In the genomic region with DNA sequence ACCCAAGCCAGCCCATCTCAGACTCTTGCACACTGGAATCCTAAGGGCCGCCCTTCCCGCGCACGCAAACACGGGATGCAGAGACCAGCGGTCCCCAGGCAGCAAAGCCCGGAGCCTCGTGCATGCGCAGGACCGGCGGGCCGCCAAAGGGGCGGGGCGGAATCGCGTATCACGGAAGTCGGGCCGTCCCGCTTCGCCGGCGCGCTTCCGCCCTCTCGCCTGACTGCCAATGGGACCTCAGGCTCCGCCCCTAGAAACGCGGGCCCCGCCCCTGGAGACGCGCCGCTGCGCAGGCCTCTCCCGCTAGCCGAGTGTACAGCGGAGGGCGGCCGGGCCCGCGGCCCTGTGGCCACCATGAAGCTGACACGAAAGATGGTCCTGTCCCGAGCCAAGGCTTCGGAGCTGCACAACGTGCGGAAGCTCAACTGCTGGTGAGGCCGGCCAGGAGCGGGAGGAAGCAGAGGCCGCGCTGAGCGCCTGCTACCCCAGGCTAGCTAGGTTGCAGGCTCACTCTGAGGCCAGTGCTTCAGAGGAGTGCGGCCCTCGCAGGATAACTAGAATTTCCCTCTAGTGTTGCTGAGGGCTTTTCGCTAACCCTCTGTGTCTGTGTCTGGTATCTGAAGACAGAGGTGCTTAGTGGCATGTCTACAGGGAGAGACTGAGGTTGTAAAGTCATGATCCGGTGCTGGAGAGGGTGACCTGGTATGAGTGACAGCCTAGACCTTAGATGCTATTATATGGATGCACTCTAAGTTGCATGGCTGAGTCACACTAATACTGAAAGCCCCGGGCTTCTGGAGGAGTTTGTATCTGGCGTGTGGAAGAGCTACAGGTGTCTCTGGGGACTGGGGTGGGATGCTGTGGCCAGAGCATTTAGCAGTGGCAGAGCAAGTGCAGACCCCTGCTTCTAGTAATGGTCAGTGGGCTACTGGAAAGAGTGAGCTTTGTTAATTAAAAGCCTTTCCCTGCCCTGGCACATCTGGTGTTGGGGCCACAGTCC, we compare ENCODE assay signal across 8 mouse cellular contexts. TPM values are rescaled to one million over a fixed set of nuclear protein-coding genes. Genes with fewer than 3 reads are reported as not detected.
A peak's percentile ranks its signal among the peaks of the same experiment; 100 is the strongest.
DNase-seq lines count a peak whose midpoint lies in the region; ATAC-seq and TF ChIP-seq lines count a peak whose summit lies in the region.

A gene (plus strand): TSS at position 174 of the 1,000 bp plus-strand sequence.

- no peak for TF ChIP-seq CTCF in MEL (IDR thresholded peaks at IDR 0.05 in 2 of 3, conservative IDR thresholded peaks at IDR 0.05 in 1 of 3; ENCODE audit: control insufficient read depth in 1 of 3, insufficient read depth in 1 of 3, low read depth in 2 of 3, low read length in 3 of 3, poor library complexity in 1 of 3, severe bottlenecking in 1 of 3)
- no peak for TF ChIP-seq CTCF in cerebellum, adult 2 months (IDR thresholded peaks at IDR 0.05; ENCODE audit: borderline replicate concordance, insufficient read depth, low read depth, low read length)
- TF ChIP-seq CTCF in forebrain, postnatal 0 days (IDR thresholded peaks at IDR 0.05; ENCODE audit: low read depth) = no peak

- peak; percentile 98 for DNase-seq in MEL (ENCODE audit: low read depth, low spot score)
- DNase-seq in cerebellum, adult 2 months = peak; percentile 99 to 100
- peak; percentile 99 for DNase-seq in forebrain, postnatal 0 days
- DNase-seq in heart, postnatal 4 days = peak; percentile 100
- DNase-seq in layer of hippocampus, adult 8-10 months (ENCODE audit: low spot score in 2 of 2) = peak; percentile 96 to 98
- DNase-seq in ovary, adult 18-20 months (ENCODE audit: low spot score) = peak; percentile 97
- peak; percentile 97 for DNase-seq in thymus, postnatal 0 days (ENCODE audit: low spot score)

- H3K4me2 ChIP-seq in forebrain, postnatal 0 days (ENCODE audit: low read depth) = peak within 1 kb of the TSS; percentile 79
- H3K4me2 ChIP-seq in lung, embryonic 15.5 days = peak within 1 kb of the TSS; percentile 76

- H3K9me3 ChIP-seq in MEL (replicated peaks; ENCODE audit: insufficient read depth, low read length) = no peaks in the 10 kb centered on the region
- H3K9me3 ChIP-seq in forebrain, postnatal 0 days (ENCODE audit: low read length) = no peaks in the 10 kb centered on the region
- no peaks in the 10 kb centered on the region for H3K9me3 ChIP-seq in lung, embryonic 15.5 days

- no peak for TF ChIP-seq EP300 in MEL (IDR thresholded peaks at IDR 0.05; ENCODE audit: low read depth in 1 of 2, low read length in 2 of 2)

- WGBS in cerebellum, adult 2 months = under 1% methylated on average over 57 of the region's 57 CpGs
- under 1% methylated on average over 57 of the region's 57 CpGs for WGBS in forebrain, postnatal 0 days
- 2% methylated on average over 57 of the region's 57 CpGs for WGBS in lung, embryonic 15.5 days

- H3K27me3 ChIP-seq in MEL (ENCODE audit: control insufficient read depth in 1 of 2, insufficient read depth in 2 of 2, low read length in 2 of 2) = no peaks in the 10 kb centered on the region
- no peaks in the 10 kb centered on the region for H3K27me3 ChIP-seq in cerebellum, adult 2 months (ENCODE audit: control insufficient read depth, insufficient read depth, low read length)
- no peaks in the 10 kb centered on the region for H3K27me3 ChIP-seq in forebrain, postnatal 0 days (ENCODE audit: insufficient read depth, low read length)
- no peaks in the 10 kb centered on the region for H3K27me3 ChIP-seq in lung, embryonic 15.5 days

- peaks cover 0 to 8% of the 10 kb centered on the region in 2 experiments; a peak in 2 of 4 replicates for H3K4me1 ChIP-seq in MEL (ENCODE audit: control insufficient read depth in 1 of 2, insufficient read depth in 2 of 2, low read length in 2 of 2)
- peaks cover 8% of the 10 kb centered on the region; the same call in 1 of the 2 replicates for H3K4me1 ChIP-seq in cerebellum, adult 2 months (ENCODE audit: control insufficient read depth, insufficient read depth, low read length)
- peaks cover 5% of the 10 kb centered on the region for H3K4me1 ChIP-seq in forebrain, postnatal 0 days (ENCODE audit: insufficient read depth)
- H3K4me1 ChIP-seq in lung, embryonic 15.5 days = peaks cover 13% of the 10 kb centered on the region

- TF ChIP-seq POLR2A in MEL (IDR thresholded peaks at IDR 0.05; ENCODE audit: control insufficient read depth in 1 of 2, insufficient read depth in 1 of 2, low read depth in 1 of 2, low read length in 2 of 2, poor library complexity in 1 of 2) = peak; percentile 86 to 87
- TF ChIP-seq POLR2A in cerebellum, adult 2 months (IDR thresholded peaks at IDR 0.05; ENCODE audit: borderline replicate concordance, insufficient read depth, low read length) = peak; percentile 93

- no peaks in the 10 kb centered on the region; the same call in 1 of the 2 replicates for H3K79me2 ChIP-seq in MEL (ENCODE audit: control insufficient read depth, insufficient read depth, low read length, poor library complexity)

- H3K27ac ChIP-seq in MEL (ENCODE audit: control insufficient read depth, low read depth, low read length) = no peak within 1 kb of the TSS
- peak within 1 kb of the TSS; percentile 79 for H3K27ac ChIP-seq in cerebellum, adult 2 months (ENCODE audit: insufficient read depth, low read length)
- peak within 1 kb of the TSS; percentile 82 for H3K27ac ChIP-seq in forebrain, postnatal 0 days (ENCODE audit: low read depth, low read length)
- H3K27ac ChIP-seq in lung, embryonic 15.5 days = peak within 1 kb of the TSS; percentile 22; the same call in 1 of the 2 replicates

- no peaks in the 10 kb centered on the region; a peak in 1 of 4 replicates for H3K36me3 ChIP-seq in MEL (ENCODE audit: control insufficient read depth in 1 of 2, insufficient read depth in 2 of 2, low read length in 2 of 2)
- peaks cover 7% of the 10 kb centered on the region; the same call in 1 of the 2 replicates for H3K36me3 ChIP-seq in forebrain, postnatal 0 days (ENCODE audit: insufficient read depth)
- H3K36me3 ChIP-seq in lung, embryonic 15.5 days = 0 out of 2 replicates have a peak, but pooled peaks cover 3% of the 10 kb centered on the region

- TF ChIP-seq RAD21 in MEL (IDR thresholded peaks at IDR 0.05; ENCODE audit: low read depth, low read length) = no peak

- peak within 1 kb of the TSS; percentile 83 for H3K9ac ChIP-seq in MEL (ENCODE audit: control insufficient read depth, low read depth, low read length, poor library complexity, severe bottlenecking)
- H3K9ac ChIP-seq in forebrain, postnatal 0 days = peak within 1 kb of the TSS; percentile 79
- peak within 1 kb of the TSS; percentile 60 for H3K9ac ChIP-seq in lung, embryonic 15.5 days

- ATAC-seq in forebrain, postnatal 0 days = peak; percentile 99
- ATAC-seq in lung, embryonic 15.5 days (ENCODE audit: borderline replicate concordance, extremely low read depth, low FRiP score, low TSS enrichment) = peak; percentile 98

- H3K4me3 ChIP-seq in MEL (ENCODE audit: control insufficient read depth in 1 of 2, insufficient read depth in 1 of 2, low read depth in 2 of 2, low read length in 2 of 2) = peak within 1 kb of the TSS; percentile 81 to 88
- H3K4me3 ChIP-seq in cerebellum, adult 2 months (replicated peaks; ENCODE audit: insufficient read depth, low read depth, low read length) = peak within 1 kb of the TSS; percentile 76
- peak within 1 kb of the TSS; percentile 79 for H3K4me3 ChIP-seq in forebrain, postnatal 0 days (ENCODE audit: low read depth, low read length)
- H3K4me3 ChIP-seq in lung, embryonic 15.5 days = peak within 1 kb of the TSS; percentile 64

TF ChIP-seq in MEL, 35 proteins besides CTCF, POLR2A, EP300 and RAD21:
- TF ChIP-seq HCFC1 (IDR thresholded peaks at IDR 0.05; ENCODE audit: low read depth, low read length) (peak; percentile 92), SIN3A (IDR thresholded peaks at IDR 0.05; ENCODE audit: low read length) (peak; percentile 98), TBP (IDR thresholded peaks at IDR 0.05; ENCODE audit: low read depth, low read length) (no peak), GATA1 (IDR thresholded peaks at IDR 0.05; ENCODE audit: low read depth, low read length) (no peak), MAX (IDR thresholded peaks at IDR 0.05; ENCODE audit: low read length) (peak; percentile 53), ZMIZ1 (IDR thresholded peaks at IDR 0.05; ENCODE audit: low read depth, low read length) (0 out of 2 replicates have a peak, but pooled peaks have one; percentile 11), NELFE (IDR thresholded peaks at IDR 0.05; ENCODE audit: low read depth, low read length) (peak; percentile 70), MXI1 (IDR thresholded peaks at IDR 0.05; ENCODE audit: low read depth, low read length) (peak; percentile 87), NRF1 (IDR thresholded peaks at IDR 0.05; ENCODE audit: insufficient read depth, low read depth, low read length, poor library complexity, severe bottlenecking) (peak; percentile 92), SMC3 (IDR thresholded peaks at IDR 0.05; ENCODE audit: low read depth, low read length) (no peak), TCF12 (IDR thresholded peaks at IDR 0.05; ENCODE audit: low read depth, low read length) (peak; percentile 51), POLR2AphosphoS2 (IDR thresholded peaks at IDR 0.05; ENCODE audit: low read length) (peak; percentile 72), ELF1 (IDR thresholded peaks at IDR 0.05; ENCODE audit: low read depth, low read length) (peak; percentile 100)
TF ChIP-seq in MEL: peak in this region for 10.

RNA-seq across cellular contexts. Expression of the gene that starts here (rescaled TPM):
- 9.3 and 10.7 TPM in 2 replicates for total RNA-seq in MEL (2012; rRNA removed)
- 10 to 100 TPM in 1 of 2 experiments, not detected in 1; 15.6 TPM for polyA plus RNA-seq in MEL (2012; ENCODE audit: insufficient read depth in 1 of 2, insufficient read length in 2 of 2, low read depth in 1 of 2, low replicate concordance in 2 of 2, missing spikeins in 1 of 2)
- polyA plus RNA-seq in cerebellum, adult 2 months (2012; rRNA removed) = 69.3 and 74.5 TPM in 2 replicates
- total RNA-seq in forebrain, postnatal 0 days (2014; rRNA removed) = 46.5 and 50.4 TPM in 2 replicates
- 54.5 and 56.8 TPM in 2 replicates for polyA plus RNA-seq in forebrain, postnatal 0 days (2015; fragmentation: Nextera tagmentation; extraction: Ambion mirVana)
- total RNA-seq in heart, postnatal 4 days (2021) = 10 to 100 TPM; 10.5 to 12.6 TPM
- 10 to 100 TPM; 36.6 to 46.0 (median 40.5) TPM for total RNA-seq in layer of hippocampus, adult 8-10 months (2022)
- polyA plus RNA-seq in lung, embryonic 15.5 days (2015; fragmentation: Nextera tagmentation; extraction: Ambion mirVana) = 25.4 and 25.6 TPM in 2 replicates
- polyA plus RNA-seq in thymus, postnatal 0 days (2015; fragmentation: Nextera tagmentation; extraction: Ambion mirVana) = 20.9 and 21.0 TPM in 2 replicates
